Mouse (Mus musculus) limb, embryonic 13.5 days (tissue): ENCODE measurements around the gene Gzmc. TPM values are rescaled to one million over a fixed set of nuclear protein-coding genes. Genes with fewer than 3 reads are reported as not detected.
"Not testable (repeated sequence)": the region's sequence is repeated elsewhere in the genome, so short reads cannot be mapped to it uniquely, and the experiment has no call there.

Source experiments
- ATAC-seq: fragments of 200-750 bp; cut with Nextera tagmentation; 2 replicates; pipeline ENCODE4 v1.8.0; 2017; ENCODE audit warnings: low read depth, moderate number of reproducible peaks, moderate TSS enrichment; ENCODE audit not compliant: low FRiP score
- H3K27ac ChIP-seq: fragments of 300-500 bp; sonication (generic); 2 replicates; pipeline ENCODE4 v1.5.1; 2015; ENCODE audit warnings: inconsistent platforms, mild to moderate bottlenecking, moderate library complexity
- H3K27me3 ChIP-seq: fragments of 300-500 bp; sonication (generic); 2 replicates; pipeline ENCODE4 v1.6.1; 2015; ENCODE audit warnings: mild to moderate bottlenecking, inconsistent platforms
- H3K36me3 ChIP-seq: fragments of 300-500 bp; sonication (generic); 2 replicates; pipeline ENCODE4 v1.6.1; 2015; ENCODE audit warnings: inconsistent platforms, mild to moderate bottlenecking, moderate library complexity
- H3K4me1 ChIP-seq: fragments of 300-500 bp; sonication (generic); 2 replicates; pipeline ENCODE4 v1.6.1; 2015; ENCODE audit warnings: inconsistent platforms
- H3K4me2 ChIP-seq: fragments of 300-500 bp; sonication (generic); replicated peaks from 2 replicates; pipeline ENCODE4 v1.6.1; 2015; ENCODE audit warnings: inconsistent platforms, mild to moderate bottlenecking, moderate library complexity
- H3K4me3 ChIP-seq: fragments of 300-500 bp; sonication (generic); 2 replicates; pipeline ENCODE4 v1.5.1; 2015; ENCODE audit warnings: moderate library complexity, mild to moderate bottlenecking, inconsistent platforms
- H3K9ac ChIP-seq: fragments of 300-500 bp; sonication (generic); 2 replicates; pipeline ENCODE4 v1.6.1; 2015; ENCODE audit warnings: mild to moderate bottlenecking, inconsistent platforms
- H3K9me3 ChIP-seq: fragments of 300-500 bp; sonication (generic); 2 replicates; pipeline ENCODE4 v1.6.1; 2016; ENCODE audit warnings: inconsistent platforms
- WGBS: fragments of 180-500 bp; shearing (Covaris S2); methylation state at CpG from one replicate; pipeline ENCODE4 v1.1.7; 2015; 5-methylcytosine and 5-hydroxymethylcytosine counted together
- polyA plus RNA-seq: library from polyadenylated mRNA; unstranded; fragments of >200 nt; fragmentation: Nextera tagmentation; extraction: Ambion mirVana; gene quantifications from 2 replicates; pipeline ENCODE4 v1.2.1, GENCODE M21; 2015

Gene Gzmc
- not detected in 2 replicates for polyA plus RNA-seq

DNA sequence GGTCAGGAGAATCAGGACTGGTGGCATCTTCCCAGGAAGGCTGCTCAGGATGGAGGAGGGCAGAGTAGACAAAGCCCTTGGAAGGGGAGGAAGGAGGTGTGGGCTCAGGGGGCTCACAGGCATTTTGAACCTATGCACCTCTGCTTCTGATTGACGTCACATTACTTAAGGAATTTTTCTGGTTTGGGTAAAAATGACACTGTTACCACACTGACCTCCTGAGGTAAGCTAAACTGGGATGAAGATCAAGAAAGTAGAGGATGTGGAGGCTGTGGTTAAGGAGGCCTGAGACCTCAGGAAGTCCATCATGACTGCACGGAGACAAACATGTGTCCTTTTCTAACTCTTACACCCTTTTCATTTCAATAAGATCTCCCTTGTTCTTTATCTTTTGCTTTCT is at the start of gene Gzmc:
TSS of gene Gzmc (minus strand) at position 101 of the 400 bp plus-strand sequence.
- no peaks in the 10 kb centered on the region for H3K36me3 ChIP-seq
- H3K27ac ChIP-seq, result no peak within 1 kb of the TSS
- no peak for ATAC-seq
- no peak within 1 kb of the TSS for H3K4me3 ChIP-seq
- H3K27me3 ChIP-seq, result no peaks in the 10 kb centered on the region
- 66% methylated on average over 2 of the region's 2 CpGs for WGBS
- H3K9me3 ChIP-seq, result no peaks in the 10 kb centered on the region
- H3K4me1 ChIP-seq, result no peaks in the 10 kb centered on the region
- no peak within 1 kb of the TSS for H3K4me2 ChIP-seq
- no peak within 1 kb of the TSS for H3K9ac ChIP-seq

- Histone ChIP-seq H3K9me3 (no peaks in the 10 kb centered on the region), H3K4me3 (no peak overlapping the region), H3K9ac (no peak overlapping the region), H3K36me3 (no peaks in the 10 kb centered on the region), H3K4me2 (no peak overlapping the region), H3K27me3 (no peaks in the 10 kb centered on the region), H3K4me1 (no peaks in the 10 kb centered on the region), H3K27ac (no peak overlapping the region)
- ATAC-seq, result no peak
- WGBS, result 75% methylated on average over 1 of the region's 1 CpGs
Observed at GRCm38 (mm10) chr14:56283816-56284215, 49.4 kb upstream of the Gzmc start.

DNA sequence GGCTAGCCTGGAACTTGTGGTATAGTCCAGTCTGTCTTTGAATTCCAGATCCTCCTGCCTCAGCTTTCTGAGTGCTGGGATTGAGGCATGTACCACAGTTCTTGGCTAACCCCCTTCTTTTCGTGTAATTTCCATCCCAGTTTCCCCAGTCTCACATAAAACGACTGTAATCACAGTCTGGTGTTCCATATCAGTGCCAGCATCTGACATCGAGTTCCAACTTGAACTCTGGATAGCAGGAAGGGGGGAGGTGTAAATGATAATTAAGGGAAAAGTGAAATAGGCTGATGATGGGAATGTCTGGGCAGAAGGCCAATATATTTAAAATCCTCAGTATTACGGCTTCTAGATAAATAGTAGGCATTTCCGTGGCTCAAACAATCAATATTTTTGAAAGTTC is 46.6 kb upstream of the Gzmc start:
- Histone ChIP-seq H3K4me3 (no peak overlapping the region), H3K36me3 (no peaks in the 10 kb centered on the region), H3K4me2 (no peak overlapping the region), H3K9ac (no peak overlapping the region), H3K27ac (no peak overlapping the region), H3K27me3 (no peaks in the 10 kb centered on the region), H3K9me3 (no peaks in the 10 kb centered on the region), H3K4me1 (no peaks in the 10 kb centered on the region)
- ATAC-seq, result no peak
- 54% methylated on average over 5 of the region's 5 CpGs for WGBS

- H3K4me3 ChIP-seq, H3K4me2 ChIP-seq, ATAC-seq, H3K4me1 ChIP-seq, H3K9ac ChIP-seq, H3K36me3 ChIP-seq, H3K27ac ChIP-seq, H3K9me3 ChIP-seq, H3K27me3 ChIP-seq: not testable (repeated sequence)
- 43% methylated on average over 7 of the region's 7 CpGs for WGBS
Observed at GRCm38 (mm10) chr14:56278691-56279090, 44.2 kb upstream of the Gzmc start.

- not testable (repeated sequence) for H3K4me2 ChIP-seq, H3K27ac ChIP-seq, H3K36me3 ChIP-seq, H3K4me3 ChIP-seq, H3K27me3 ChIP-seq, H3K9ac ChIP-seq, ATAC-seq, H3K9me3 ChIP-seq, H3K4me1 ChIP-seq
- WGBS, result 87% methylated on average over 7 of the region's 7 CpGs
Observed at GRCm38 (mm10) chr14:56276096-56276495, 41.6 kb upstream of the Gzmc start.

GRCm38 (mm10) chr14:56266109-56266508 is 31.7 kb upstream of the Gzmc start:
- Histone ChIP-seq H3K27ac (no peak overlapping the region), H3K9ac (no peak overlapping the region), H3K27me3 (no peaks in the 10 kb centered on the region), H3K9me3 (no peaks in the 10 kb centered on the region), H3K4me1 (no peaks in the 10 kb centered on the region), H3K36me3 (no peaks in the 10 kb centered on the region), H3K4me3 (no peak overlapping the region), H3K4me2 (no peak overlapping the region)
- 90% methylated on average over 1 of the region's 1 CpGs for WGBS
- no peak for ATAC-seq

DNA sequence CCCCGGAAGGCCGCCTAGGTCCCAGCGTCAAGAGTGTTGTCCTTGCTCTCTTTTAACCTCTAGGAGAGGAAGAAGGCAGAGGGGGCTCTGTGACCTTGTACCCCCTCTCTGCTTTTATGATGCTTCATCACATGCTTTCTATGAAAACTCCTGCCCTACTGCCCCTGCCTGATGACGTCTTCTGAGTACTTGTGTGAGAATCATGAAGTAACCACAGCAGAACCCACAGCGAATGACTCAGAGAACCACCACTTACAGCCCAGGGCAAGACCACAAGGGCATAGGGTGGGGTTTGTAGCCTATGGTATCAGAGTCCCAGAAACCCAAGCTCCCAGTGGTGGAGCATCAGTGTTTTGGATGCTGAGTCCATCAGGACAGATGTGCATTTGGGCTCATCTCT is 27.7 kb upstream of the Gzmc start, which contains the start of gene Gzmb:
TSS of gene Gzmb (minus strand) at position 108 of the 400 bp plus-strand sequence.
- no peak within 1 kb of the TSS for H3K9ac ChIP-seq
- no peaks in the 10 kb centered on the region for H3K27me3 ChIP-seq
- no peaks in the 10 kb centered on the region for H3K9me3 ChIP-seq
- H3K4me3 ChIP-seq, result no peak within 1 kb of the TSS
- ATAC-seq, result no peak
- no peak within 1 kb of the TSS for H3K27ac ChIP-seq
- no peak within 1 kb of the TSS for H3K4me2 ChIP-seq
- H3K4me1 ChIP-seq, result no peaks in the 10 kb centered on the region
- WGBS, result 88% methylated on average over 5 of the region's 5 CpGs
- H3K36me3 ChIP-seq, result no peaks in the 10 kb centered on the region

DNA sequence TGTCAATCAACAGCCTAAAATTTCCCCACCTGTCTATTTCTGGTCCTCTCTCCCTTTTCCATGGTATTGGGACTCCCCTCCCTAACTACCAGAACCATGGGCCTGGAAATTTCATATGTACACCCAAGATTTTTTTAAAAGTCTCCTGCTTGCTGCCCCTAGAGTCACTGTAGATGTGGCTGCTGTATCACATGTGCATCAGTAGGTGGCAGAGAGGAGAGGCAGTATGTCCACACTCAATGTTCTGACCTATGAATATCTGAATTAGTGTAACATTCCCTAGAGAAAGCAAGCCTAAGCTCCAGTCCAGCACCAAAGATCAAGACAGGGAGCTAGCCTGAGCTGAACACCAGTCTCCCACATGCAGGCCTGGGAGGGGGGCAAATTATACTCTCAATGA is 6.0 kb upstream of the Gzmc start:
- H3K4me1 ChIP-seq, result no peaks in the 10 kb centered on the region
- no peak overlapping the region for H3K4me2 ChIP-seq
- no peak for ATAC-seq
- no peak overlapping the region for H3K9ac ChIP-seq
- no peaks in the 10 kb centered on the region for H3K9me3 ChIP-seq
- H3K4me3 ChIP-seq, result no peak overlapping the region
- H3K27ac ChIP-seq, result no peak overlapping the region
- no peaks in the 10 kb centered on the region for H3K27me3 ChIP-seq
- no peaks in the 10 kb centered on the region for H3K36me3 ChIP-seq

DNA sequence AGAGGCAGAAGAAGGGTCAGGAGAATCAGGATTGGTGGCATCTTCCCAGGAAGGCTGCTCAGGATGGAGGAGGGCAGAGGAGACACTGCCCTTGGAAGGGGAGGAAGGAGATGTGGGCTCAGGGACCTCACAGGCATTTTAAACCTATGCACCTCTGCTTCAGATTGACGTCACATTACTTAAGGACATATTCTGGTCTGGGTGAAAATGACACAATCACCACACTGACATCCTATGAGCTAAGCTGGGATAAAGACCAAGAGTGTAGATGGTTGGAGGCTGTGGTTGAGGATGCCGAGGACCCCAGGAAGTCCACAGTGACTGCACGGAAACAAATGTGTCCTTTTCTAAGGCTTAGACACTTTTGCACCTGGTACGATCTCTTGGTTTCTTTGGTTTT is 23.1 kb downstream of the Gzmc start, which contains the start of gene Gzmf:
TSS of gene Gzmf (minus strand) at position 101 of the 400 bp plus-strand sequence.
- no peak within 1 kb of the TSS for H3K27ac ChIP-seq
- no peak for ATAC-seq
- no peaks in the 10 kb centered on the region for H3K27me3 ChIP-seq
- 88% methylated on average over 4 of the region's 4 CpGs for WGBS
- H3K4me1 ChIP-seq, result no peaks in the 10 kb centered on the region
- no peaks in the 10 kb centered on the region for H3K36me3 ChIP-seq
- no peak within 1 kb of the TSS for H3K4me3 ChIP-seq
- H3K9ac ChIP-seq, result no peak within 1 kb of the TSS
- H3K4me2 ChIP-seq, result no peak within 1 kb of the TSS
- H3K9me3 ChIP-seq, result no peaks in the 10 kb centered on the region

GRCm38 (mm10) chr14:56205613-56206012 is 28.8 kb downstream of the Gzmc start:
- 89% methylated on average over 1 of the region's 1 CpGs for WGBS
- Histone ChIP-seq H3K36me3 (no peaks in the 10 kb centered on the region), H3K9ac (no peak overlapping the region), H3K4me1 (no peaks in the 10 kb centered on the region), H3K27ac (no peak overlapping the region), H3K4me3 (no peak overlapping the region), H3K9me3 (no peaks in the 10 kb centered on the region), H3K4me2 (no peak overlapping the region), H3K27me3 (no peaks in the 10 kb centered on the region)
- ATAC-seq, result no peak

- 39% methylated on average over 5 of the region's 5 CpGs for WGBS
- not testable (repeated sequence) for H3K9ac ChIP-seq, H3K36me3 ChIP-seq, H3K4me2 ChIP-seq, H3K4me1 ChIP-seq, H3K9me3 ChIP-seq, H3K27ac ChIP-seq, ATAC-seq, H3K4me3 ChIP-seq, H3K27me3 ChIP-seq
Observed at GRCm38 (mm10) chr14:56205021-56205420, 29.4 kb downstream of the Gzmc start.

DNA sequence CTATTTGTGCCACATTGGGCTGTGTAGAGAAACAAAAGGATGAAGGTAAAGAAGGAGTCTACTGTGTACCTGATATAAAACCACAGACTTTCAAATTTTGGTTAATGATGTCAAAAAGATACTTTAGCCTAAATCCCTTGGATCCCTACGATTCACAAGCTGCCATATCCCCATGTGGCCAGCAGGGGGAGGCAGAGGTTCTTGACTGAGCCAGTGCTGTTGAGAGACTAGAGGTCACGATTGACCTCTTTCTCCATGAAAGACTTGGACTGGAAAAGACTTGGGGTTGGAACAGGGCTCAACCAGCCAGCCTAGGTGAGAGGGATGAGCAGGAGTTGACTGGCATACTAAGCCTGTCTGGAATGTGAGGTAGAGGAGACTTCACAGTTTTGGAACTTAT is 30.5 kb downstream of the Gzmc start:
- H3K36me3 ChIP-seq, result no peaks in the 10 kb centered on the region
- H3K4me3 ChIP-seq, result no peak overlapping the region
- no peaks in the 10 kb centered on the region for H3K9me3 ChIP-seq
- H3K9ac ChIP-seq, result no peak overlapping the region
- WGBS, result 8% methylated on average over 2 of the region's 2 CpGs
- no peak overlapping the region for H3K4me2 ChIP-seq
- no peaks in the 10 kb centered on the region for H3K27me3 ChIP-seq
- ATAC-seq, result no peak
- no peaks in the 10 kb centered on the region for H3K4me1 ChIP-seq
- no peak overlapping the region for H3K27ac ChIP-seq

- Histone ChIP-seq H3K4me1 (no peaks in the 10 kb centered on the region), H3K4me3 (no peak overlapping the region), H3K27me3 (no peaks in the 10 kb centered on the region), H3K27ac (no peak overlapping the region), H3K4me2 (no peak overlapping the region), H3K9me3 (no peaks in the 10 kb centered on the region), H3K9ac (no peak overlapping the region), H3K36me3 (no peaks in the 10 kb centered on the region)
- ATAC-seq, result no peak
- 60% methylated on average over 6 of the region's 6 CpGs for WGBS
Observed at GRCm38 (mm10) chr14:56186946-56187345, 47.5 kb downstream of the Gzmc start.
